Mouse (Mus musculus) midbrain, embryonic 14.5 days (tissue): ENCODE data around the gene Usp29. TPM values are rescaled to one million over a fixed set of nuclear protein-coding genes. Genes with fewer than 3 reads are reported as not detected.

Source experiments
- ATAC-seq: fragments of 200-750 bp; cut with Nextera tagmentation; 2 replicates; pipeline ENCODE4 v1.8.0; 2017; ENCODE audit warnings: moderate number of reproducible peaks, moderate library complexity; ENCODE audit not compliant: low FRiP score, low TSS enrichment
- DNase-seq: peaks from one replicate; pipeline ENCODE4 v3.0.0-alpha.2; 2015
- H3K27ac ChIP-seq: fragments of 300-500 bp; sonication (generic); replicated peaks from 2 replicates; pipeline ENCODE4 v1.5.1; 2014; ENCODE audit warnings: mild to moderate bottlenecking, low read depth, low read length, moderate library complexity
- H3K27me3 ChIP-seq: fragments of 300-500 bp; sonication (generic); 2 replicates; pipeline ENCODE4 v1.6.1; 2014; ENCODE audit warnings: low read length, control low read depth, mixed read lengths; ENCODE audit not compliant: control insufficient read depth, insufficient read depth
- H3K36me3 ChIP-seq: fragments of 300-500 bp; sonication (generic); 2 replicates; pipeline ENCODE4 v1.6.1; 2014; ENCODE audit warnings: low read length, control low read depth; ENCODE audit not compliant: control insufficient read depth, insufficient read depth
- H3K4me1 ChIP-seq: fragments of 300-500 bp; sonication (generic); 2 replicates; pipeline ENCODE4 v1.6.1; 2014; ENCODE audit warnings: mild to moderate bottlenecking, antibody characterized with exemption, low read length, control low read depth; ENCODE audit not compliant: control insufficient read depth, insufficient read depth
- H3K4me2 ChIP-seq: fragments of 300-500 bp; sonication (generic); 2 replicates; pipeline ENCODE4 v1.6.1; 2014; ENCODE audit warnings: mild to moderate bottlenecking, low read length, moderate library complexity
- H3K4me3 ChIP-seq: fragments of 300-500 bp; sonication (generic); replicated peaks from 2 replicates; pipeline ENCODE4 v1.5.1; 2014; ENCODE audit warnings: low read depth, low read length
- H3K9ac ChIP-seq: fragments of 300-500 bp; sonication (generic); replicated peaks from 2 replicates; pipeline ENCODE4 v1.6.1; 2014; ENCODE audit warnings: mild to moderate bottlenecking, low read length, moderate library complexity
- H3K9me3 ChIP-seq: fragments of 300-500 bp; sonication (generic); 2 replicates; pipeline ENCODE4 v1.6.1; 2016; ENCODE audit warnings: low read length, control low read depth, mixed read lengths; ENCODE audit not compliant: control insufficient read depth
- WGBS: fragments of 180-500 bp; shearing (Covaris S2); extraction: QIAGEN DNeasy Blood & Tissue Kit; methylation state at CpG from one replicate; pipeline ENCODE4 v1.1.7; 2014; 5-methylcytosine and 5-hydroxymethylcytosine counted together
- polyA plus RNA-seq: library from polyadenylated mRNA; unstranded; fragments of >200 nt; fragmentation: Nextera tagmentation; extraction: Ambion mirVana; gene quantifications from 2 replicates; pipeline ENCODE4 v1.2.1, GENCODE M21; 2014

The Usp29 gene
- polyA plus RNA-seq, 1 experiment from 2014 or later, result 31.6 TPM

- Histone ChIP-seq H3K27me3 (no peaks in the 10 kb centered on the region), H3K4me1 (no peaks in the 10 kb centered on the region), H3K9me3 (peaks cover 30% of the 10 kb centered on the region), H3K4me2 (peak overlapping the region; percentile 49), H3K9ac (no peak overlapping the region), H3K4me3 (peak overlapping the region; percentile 56), H3K36me3 (peaks cover 8% of the 10 kb centered on the region), H3K27ac (peak overlapping the region; percentile 96)
- ATAC-seq (peak; percentile 83), DNase-seq (peak; percentile 96)
- 49% methylated on average over 19 of the region's 19 CpGs for WGBS
Observed at GRCm38 (mm10) chr7:6728263-6728931, 2.0 kb upstream of the Usp29 start.

- no peaks in the 10 kb centered on the region for H3K27me3 ChIP-seq
- 50% methylated on average over 37 of the region's 37 CpGs for WGBS
- H3K4me1 ChIP-seq, result no peaks in the 10 kb centered on the region
- H3K9me3 ChIP-seq, result peaks cover 30% of the 10 kb centered on the region
- DNase-seq, result peak; percentile 95
- H3K27ac ChIP-seq, result peak overlapping the region; percentile 87
- peaks cover 8% of the 10 kb centered on the region; the same call in 1 of the 2 replicates for H3K36me3 ChIP-seq
- peak overlapping the region; percentile 56 for H3K4me2 ChIP-seq
- H3K9ac ChIP-seq, result peak overlapping the region; percentile 64
- peak overlapping the region; percentile 56 for H3K4me3 ChIP-seq
- ATAC-seq, result peak; percentile 61
Observed at GRCm38 (mm10) chr7:6729061-6729817, 1.1 kb upstream of the Usp29 start.

- Histone ChIP-seq H3K9me3 (peaks cover 30% of the 10 kb centered on the region), H3K4me2 (peak overlapping the region; percentile 56), H3K9ac (peak overlapping the region; percentile 53), H3K27me3 (no peaks in the 10 kb centered on the region), H3K36me3 (no peaks in the 10 kb centered on the region), H3K27ac (peak overlapping the region; percentile 60), H3K4me1 (no peaks in the 10 kb centered on the region), H3K4me3 (peak overlapping the region; percentile 56)
- ATAC-seq (no peak), DNase-seq (peak; percentile 67)
- 50% methylated on average over 15 of the region's 15 CpGs for WGBS
Observed at GRCm38 (mm10) chr7:6730801-6731200, 423 bp downstream of the Usp29 start.

GRCm38 (mm10) chr7:6731373-6731772, 995 bp downstream of the Usp29 start:
- Histone ChIP-seq H3K9ac (peak overlapping the region; percentile 53), H3K27me3 (no peaks in the 10 kb centered on the region), H3K4me3 (peak overlapping the region; percentile 56), H3K27ac (0 out of 2 replicates have a peak overlapping the region, but pooled peaks have one; percentile 43), H3K9me3 (peaks cover 30% of the 10 kb centered on the region), H3K4me1 (no peaks in the 10 kb centered on the region), H3K36me3 (no peaks in the 10 kb centered on the region), H3K4me2 (peak overlapping the region; percentile 56)
- 47% methylated on average over 3 of the region's 3 CpGs for WGBS
- DNase-seq (no peak), ATAC-seq (no peak)

GRCm38 (mm10) chr7:6731930-6732329, 1.6 kb downstream of the Usp29 start:
- no peaks in the 10 kb centered on the region for H3K27me3 ChIP-seq
- H3K36me3 ChIP-seq, result no peaks in the 10 kb centered on the region
- peak overlapping the region; percentile 53 for H3K9ac ChIP-seq
- no peaks in the 10 kb centered on the region for H3K4me1 ChIP-seq
- DNase-seq, result peak; percentile 34
- peak overlapping the region; percentile 56 for H3K4me3 ChIP-seq
- H3K9me3 ChIP-seq, result peaks cover 30% of the 10 kb centered on the region
- no peak for ATAC-seq
- WGBS, result 55% methylated on average over 4 of the region's 4 CpGs
- peak overlapping the region; percentile 56 for H3K4me2 ChIP-seq
- peak overlapping the region; percentile 43 for H3K27ac ChIP-seq

- no peak overlapping the region for H3K4me3 ChIP-seq
- no peaks in the 10 kb centered on the region for H3K36me3 ChIP-seq
- 67% methylated on average over 1 of the region's 1 CpGs for WGBS
- no peak for DNase-seq
- ATAC-seq, result no peak
- no peaks in the 10 kb centered on the region for H3K9me3 ChIP-seq
- no peaks in the 10 kb centered on the region for H3K27me3 ChIP-seq
- peak overlapping the region; percentile 34; the same call in 1 of the 2 replicates for H3K4me2 ChIP-seq
- no peak overlapping the region for H3K27ac ChIP-seq
- H3K9ac ChIP-seq, result no peak overlapping the region
- no peaks in the 10 kb centered on the region for H3K4me1 ChIP-seq
Observed at GRCm38 (mm10) chr7:6736060-6736459, 5.7 kb downstream of the Usp29 start.

GRCm38 (mm10) chr7:6744281-6744904, 14.0 kb downstream of the Usp29 start:
- no peak overlapping the region for H3K9ac ChIP-seq
- H3K4me1 ChIP-seq, result peaks cover 4% of the 10 kb centered on the region; the same call in 1 of the 2 replicates
- H3K36me3 ChIP-seq, result no peaks in the 10 kb centered on the region
- 85% methylated on average over 10 of the region's 10 CpGs for WGBS
- H3K4me2 ChIP-seq, result no peak overlapping the region
- H3K9me3 ChIP-seq, result no peaks in the 10 kb centered on the region
- H3K4me3 ChIP-seq, result no peak overlapping the region
- no peak for DNase-seq
- no peak overlapping the region for H3K27ac ChIP-seq
- no peaks in the 10 kb centered on the region for H3K27me3 ChIP-seq
- ATAC-seq, result no peak

- ATAC-seq, result no peak
Observed at GRCm38 (mm10) chr7:6749196-6749595, 18.8 kb downstream of the Usp29 start.

More at GRCm38 (mm10) chr7:6749196-6749595, 18.8 kb downstream of the Usp29 start:
- Histone ChIP-seq H3K27me3 (no peaks in the 10 kb centered on the region), H3K4me3 (no peak overlapping the region), H3K4me1 (peaks cover 15% of the 10 kb centered on the region), H3K9ac (no peak overlapping the region), H3K36me3 (no peaks in the 10 kb centered on the region), H3K9me3 (no peaks in the 10 kb centered on the region), H3K4me2 (no peak overlapping the region), H3K27ac (no peak overlapping the region)
- WGBS, result 45% methylated on average over 7 of the region's 7 CpGs
- no peak for DNase-seq
